Mouse (Mus musculus) CD4-positive helper T cell, adult 2 months (primary cell): ENCODE results near the gene Pde10a.

Experiments used
- DNase-seq: peaks from one replicate; pipeline ENCODE4 v3.0.0-alpha.2; 2012; ENCODE audit warnings: low read depth, missing footprints, low spot score

Pde10a gene

DNA sequence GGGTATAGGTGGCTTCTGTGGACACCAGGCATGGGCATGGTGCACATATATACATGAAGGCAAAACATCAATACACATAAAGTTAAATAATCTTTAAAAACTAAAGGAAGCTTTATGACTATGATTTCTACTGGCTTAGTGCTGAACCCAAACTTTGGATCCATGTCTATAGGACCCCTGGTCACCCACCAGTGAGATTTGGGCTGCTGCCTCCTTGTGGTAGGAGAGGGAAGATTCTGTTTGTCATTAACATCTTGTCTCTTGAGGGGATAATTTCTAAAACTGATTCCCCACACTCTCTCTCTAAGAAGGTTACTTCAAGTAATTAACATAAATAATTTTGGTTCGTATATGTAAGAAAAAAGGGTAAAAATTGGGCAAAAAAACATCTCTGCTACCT, 220.2 kb downstream of the Pde10a start:
- DNase-seq: no peak

DNA sequence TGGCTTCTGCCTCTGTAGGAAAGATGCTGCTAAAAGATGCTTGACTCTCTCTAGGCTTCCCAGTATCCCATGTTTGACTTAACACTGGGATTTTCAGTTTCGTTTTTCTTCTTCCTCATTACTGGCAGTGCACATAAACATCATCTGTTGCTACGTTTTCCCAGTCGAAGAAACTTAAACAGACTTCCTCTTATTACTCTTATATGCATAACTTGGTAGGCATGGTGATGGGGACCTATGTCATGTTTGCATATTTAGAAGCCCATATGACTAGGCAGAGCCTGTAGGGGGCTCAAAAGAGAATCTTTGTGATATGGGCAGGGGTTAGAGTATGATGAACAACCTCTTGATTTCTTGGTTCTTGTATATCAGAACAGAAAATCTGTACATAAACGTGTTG, 224.3 kb downstream of the Pde10a start:
- DNase-seq: no peak

DNA sequence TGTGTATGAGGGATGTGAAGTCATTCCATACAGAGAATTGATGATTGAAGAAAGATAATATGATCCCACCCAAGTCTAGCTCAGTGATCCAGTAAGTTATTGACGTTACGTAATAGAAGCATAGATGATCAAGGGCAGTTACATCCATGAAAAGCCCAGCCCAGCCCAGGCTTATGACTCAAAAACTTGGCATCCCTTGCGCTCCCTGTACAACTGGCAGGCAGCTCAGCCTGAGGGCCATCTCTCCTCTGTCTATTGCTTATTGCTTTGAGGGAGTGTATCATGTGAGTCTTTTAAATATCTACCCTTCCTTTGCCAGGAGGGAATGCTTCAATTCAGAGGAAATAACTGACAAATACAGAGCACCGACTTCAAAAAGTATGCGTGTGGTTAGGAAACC, 232.4 kb downstream of the Pde10a start:
- DNase-seq: no peak

DNA sequence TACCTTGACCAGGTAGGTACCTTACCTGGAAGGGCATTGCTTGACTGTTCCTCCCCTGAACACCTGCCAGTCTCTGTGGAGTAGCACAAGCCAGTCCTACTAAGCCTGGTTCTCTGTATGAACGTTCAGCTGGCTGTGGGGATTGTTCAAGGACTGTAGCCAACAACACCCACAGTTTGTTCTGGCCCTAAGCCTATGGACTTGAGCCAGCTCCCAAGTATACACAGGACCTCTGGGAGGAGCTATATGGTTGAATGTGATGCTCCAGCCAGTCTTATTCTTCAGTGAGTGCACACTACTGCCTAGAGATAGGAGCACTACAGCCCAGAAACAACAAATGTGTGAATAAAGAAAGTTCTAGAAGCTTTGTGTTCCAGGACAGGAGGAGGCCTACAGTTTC, 238.1 kb downstream of the Pde10a start:
- DNase-seq: no peak

DNA sequence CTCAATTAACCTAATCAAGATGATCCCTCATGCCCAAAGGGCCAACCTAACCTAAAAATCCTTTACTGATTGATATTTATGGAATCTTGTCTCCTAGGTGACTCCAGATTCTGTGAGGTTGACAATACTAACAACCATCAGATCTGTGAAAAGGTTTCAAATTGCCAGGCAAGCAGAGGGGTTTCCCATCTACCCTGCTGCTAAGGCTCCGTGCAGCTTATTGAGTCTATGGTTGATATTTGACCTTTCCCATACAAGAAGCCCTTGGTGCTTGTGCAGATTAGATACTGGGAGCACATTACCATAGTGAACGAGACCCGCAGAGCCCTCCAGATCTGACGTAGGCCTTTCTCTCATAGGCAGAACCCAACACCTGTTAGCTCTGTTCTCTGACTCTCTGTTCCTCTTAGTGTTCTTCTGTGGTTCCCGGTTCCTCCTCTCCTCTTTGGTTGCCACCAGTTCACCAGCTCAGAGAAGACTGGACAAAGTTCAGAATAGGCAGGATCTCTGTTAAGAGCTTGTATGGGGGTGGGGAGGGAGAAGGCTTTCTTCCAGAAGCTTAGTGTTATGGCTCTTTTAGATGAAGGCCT, 240.9 kb downstream of the Pde10a start:
- no peak for DNase-seq

DNA sequence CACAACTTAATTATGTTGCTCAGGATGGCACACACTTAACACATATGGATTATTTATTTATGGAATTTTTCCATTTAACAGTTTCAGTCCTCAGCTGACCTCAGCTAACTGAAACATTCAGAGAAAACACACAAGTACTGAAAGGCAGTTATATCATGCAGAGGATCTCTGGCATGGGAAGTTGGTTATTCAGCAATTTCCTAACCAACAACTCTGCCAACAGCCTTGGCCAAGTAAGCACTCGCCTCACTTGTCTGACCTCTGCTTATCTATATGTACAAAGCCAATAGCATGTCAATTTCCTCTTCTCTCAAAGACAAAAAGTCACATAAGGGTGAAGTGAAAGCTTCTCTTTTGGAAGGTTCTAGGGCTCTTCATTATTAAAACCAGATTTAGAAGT, 244.0 kb downstream of the Pde10a start:
- DNase-seq: no peak

DNA sequence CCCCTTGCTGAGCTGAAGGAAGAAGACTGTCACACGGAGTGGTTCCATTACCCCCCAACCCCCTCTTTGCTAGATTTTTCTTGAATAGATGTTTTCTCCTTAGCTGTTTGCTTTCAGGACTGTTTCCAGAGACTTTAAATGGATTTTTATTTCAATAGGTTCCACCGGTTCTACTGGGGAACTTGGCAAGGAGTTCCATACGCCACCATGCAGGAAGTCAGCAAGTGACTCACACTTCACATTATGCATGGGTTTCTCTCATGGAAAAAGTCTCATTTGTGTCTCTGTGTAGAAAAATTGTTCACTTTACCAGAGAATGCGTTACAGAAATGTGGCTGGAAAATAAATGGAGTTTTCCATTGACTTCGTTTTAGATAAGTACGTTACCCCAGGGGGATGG, 248.2 kb downstream of the Pde10a start:
- no peak for DNase-seq

DNA sequence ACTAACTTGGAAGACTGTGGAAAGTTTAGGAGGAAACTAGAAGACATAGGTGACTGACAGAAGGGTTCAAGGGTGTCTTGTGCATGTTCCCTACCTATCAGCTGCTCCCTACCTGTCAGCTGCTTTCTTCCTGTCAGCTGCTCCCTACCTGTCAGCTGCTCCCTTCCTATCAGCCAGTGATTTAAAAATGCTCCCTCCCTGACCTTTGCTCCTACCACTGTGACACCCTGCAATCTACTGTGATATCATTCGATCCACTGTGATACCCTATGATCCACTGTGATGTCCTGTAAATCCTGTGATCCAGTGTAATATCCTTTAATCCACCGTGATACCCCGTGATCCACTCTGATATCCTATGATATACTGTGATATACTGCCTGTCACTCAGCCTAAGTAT, 249.1 kb downstream of the Pde10a start:
- DNase-seq: no peak

DNA sequence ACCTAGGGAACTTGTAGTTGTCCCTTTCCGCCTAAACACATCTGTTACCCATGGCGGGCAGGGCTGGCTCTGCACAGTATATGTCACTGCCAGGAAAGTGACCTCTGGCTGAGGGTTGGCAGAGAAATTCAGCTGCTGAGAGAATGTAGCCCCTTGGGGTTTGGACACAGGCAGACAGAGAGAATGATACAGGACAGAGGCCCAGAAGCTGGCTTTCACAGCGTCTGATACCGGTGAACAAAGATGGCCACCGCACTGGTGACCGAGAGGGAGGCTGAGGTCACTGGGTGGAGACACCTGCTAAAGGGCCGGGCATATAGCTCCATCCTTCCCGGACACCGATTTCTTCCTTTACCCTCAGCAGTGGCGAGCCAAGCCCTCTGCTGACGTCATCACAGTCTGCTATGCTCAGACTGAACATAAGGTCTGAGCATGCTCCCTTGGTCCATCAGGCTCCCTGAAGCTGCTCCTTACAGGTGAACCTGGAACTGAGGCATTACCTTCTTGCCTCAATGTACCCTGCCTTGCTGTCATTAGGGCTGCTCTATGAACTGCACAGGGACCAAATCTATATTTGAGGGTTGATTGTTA, 250.5 kb downstream of the Pde10a start:
- no peak for DNase-seq

DNA sequence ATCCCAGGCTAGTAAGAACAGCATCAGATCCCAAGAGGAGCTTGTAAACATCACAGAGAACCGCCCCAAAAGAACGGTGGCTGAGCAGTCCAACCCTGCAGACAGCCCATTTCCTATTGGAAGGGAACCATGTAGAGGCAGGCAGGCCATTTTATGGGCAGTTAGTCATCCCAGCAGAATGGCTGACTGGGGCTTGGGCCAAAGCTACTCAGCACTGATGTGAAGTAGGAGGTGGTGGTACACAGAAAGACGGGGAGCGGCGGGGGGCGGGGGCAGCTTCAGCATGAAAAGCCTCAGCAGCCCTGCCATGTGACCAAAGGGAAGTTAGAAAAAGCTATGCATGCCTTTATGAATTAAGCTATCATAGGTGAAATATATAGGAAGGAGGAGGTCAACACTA, 252.5 kb downstream of the Pde10a start:
- no peak for DNase-seq

DNA sequence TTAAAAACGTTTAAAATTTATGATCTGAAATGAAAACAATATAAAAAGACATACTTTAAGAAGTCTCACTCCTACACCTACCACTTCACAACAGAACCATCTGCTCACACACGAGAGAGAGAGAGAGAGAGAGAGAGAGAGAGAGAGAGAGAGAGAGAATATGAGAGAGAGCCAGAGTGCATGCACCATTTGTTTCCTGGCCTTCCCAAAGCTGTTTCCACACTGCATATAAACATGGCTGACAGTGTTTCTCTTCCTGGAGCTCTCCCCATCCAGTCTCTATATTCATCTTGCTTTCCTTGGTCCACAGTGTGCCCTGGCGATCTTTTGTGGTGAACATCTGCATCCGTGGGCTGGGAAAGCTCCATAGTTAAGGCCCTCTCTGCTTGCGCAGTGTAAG, 253.7 kb downstream of the Pde10a start:
- DNase-seq: no peak

DNA sequence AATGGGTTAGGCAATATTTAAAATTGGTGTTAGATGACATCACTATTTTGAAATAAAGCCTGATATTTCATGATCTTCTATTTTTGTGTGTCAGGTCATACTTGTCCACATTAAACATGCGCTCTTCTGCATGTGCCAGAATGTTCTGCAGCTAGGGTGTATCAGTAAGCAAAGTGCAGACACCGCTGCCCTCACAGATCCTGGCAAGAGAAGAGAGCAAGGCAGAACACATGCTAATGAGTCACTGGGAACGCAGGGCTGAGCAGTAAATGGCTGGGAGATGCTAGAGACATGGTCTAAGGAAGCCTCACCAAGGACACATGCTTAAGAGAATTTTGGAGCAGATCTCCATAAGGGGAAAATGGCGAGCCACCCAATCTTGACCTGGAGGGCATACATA, 255.3 kb downstream of the Pde10a start:
- DNase-seq: no peak

DNA sequence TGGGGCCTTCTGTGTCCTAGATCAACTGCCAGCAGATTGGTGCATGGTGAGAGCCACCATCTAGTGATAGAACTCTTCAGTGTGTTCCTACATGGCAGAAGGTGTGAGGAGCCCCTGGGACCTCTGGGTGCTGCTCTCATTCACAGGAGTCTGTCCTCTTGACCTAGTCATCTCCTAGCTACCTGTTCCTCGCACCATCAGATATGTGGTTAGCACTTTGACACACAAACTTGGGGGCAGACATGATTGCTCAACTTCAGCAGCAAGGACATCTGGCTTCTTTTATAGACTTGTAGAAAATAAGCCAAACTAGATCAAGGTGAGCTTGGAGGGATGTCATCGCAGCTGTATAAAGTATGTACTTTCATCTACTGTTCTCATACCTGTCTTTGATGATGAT, 255.9 kb downstream of the Pde10a start:
- DNase-seq: no peak

DNA sequence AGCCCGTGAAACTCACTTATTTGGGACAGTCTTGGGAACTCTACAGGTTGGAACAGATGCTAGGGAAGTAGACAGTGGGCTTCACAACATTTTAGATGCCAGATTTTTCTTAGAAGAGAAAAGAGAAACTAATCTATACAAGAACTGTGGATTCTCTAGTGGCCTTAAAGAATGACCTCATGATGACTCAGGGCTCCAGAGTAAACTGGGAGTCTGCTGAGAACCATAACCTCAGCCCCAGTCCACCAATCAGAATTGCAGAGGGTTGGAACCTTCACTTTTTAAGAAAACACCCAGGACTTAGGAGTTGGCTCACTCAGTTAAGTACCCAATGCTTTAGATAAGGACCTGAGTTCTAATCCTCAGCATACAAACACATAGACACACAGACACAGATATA, 256.4 kb downstream of the Pde10a start:
- DNase-seq: no peak

DNA sequence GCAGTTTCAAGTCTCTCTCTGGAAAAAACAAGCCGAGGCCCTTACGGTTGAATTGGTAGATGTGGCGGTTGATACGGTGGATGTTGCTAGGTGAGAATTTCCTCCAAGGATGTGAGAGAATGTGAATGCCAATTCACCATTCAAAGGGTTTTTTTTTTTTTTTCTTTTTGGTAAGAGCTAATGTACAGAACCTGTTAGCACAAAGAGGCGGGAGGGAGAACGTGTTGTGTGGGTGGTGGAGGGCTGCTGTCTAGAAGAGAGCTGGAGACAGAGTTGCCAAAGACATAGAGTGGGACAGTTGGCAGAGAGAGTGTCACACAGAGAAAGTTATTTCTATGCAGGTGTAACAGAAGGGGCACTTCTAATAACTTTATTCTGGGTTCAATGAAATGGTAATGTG, 260.7 kb downstream of the Pde10a start:
- DNase-seq: no peak

DNA sequence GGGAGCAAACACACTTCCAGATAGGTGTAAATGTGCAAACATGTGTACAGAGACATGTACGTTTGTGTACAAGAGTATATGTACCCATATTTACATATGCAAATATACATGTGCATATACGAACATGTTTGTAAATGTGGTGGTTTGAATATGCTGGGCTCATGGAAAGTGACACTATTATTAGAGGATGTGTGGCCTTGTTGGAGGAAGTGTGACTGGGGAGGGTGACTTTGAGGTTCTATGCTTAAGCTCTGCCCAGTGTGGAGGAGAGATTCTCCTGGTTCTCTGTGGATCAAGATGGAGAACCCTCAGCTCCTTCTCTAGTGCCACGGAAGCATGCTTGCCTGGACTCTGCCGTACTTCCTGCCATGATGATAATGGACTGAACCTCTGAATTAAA, 261.3 kb downstream of the Pde10a start:
- DNase-seq: no peak

DNA sequence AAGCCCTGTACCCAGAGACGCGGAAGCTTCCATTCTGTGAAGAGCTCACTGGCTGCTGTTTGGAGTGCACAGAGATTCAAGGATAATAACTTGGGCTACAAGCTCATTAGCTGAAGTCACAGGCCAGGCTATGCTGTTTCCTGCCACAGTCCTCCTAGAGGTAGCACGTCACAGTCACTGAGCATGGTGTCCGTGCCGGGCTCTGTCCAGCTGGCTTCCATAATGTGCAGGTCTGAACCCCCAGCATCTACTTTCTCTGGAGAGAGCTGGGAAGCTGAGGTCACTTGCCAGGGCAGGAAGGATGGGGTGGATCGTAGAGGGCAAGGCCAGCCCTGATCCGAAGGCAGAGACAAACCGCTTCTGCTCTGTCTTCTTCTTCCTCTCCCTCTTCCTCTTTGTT, 262.6 kb downstream of the Pde10a start:
- DNase-seq: no peak

DNA sequence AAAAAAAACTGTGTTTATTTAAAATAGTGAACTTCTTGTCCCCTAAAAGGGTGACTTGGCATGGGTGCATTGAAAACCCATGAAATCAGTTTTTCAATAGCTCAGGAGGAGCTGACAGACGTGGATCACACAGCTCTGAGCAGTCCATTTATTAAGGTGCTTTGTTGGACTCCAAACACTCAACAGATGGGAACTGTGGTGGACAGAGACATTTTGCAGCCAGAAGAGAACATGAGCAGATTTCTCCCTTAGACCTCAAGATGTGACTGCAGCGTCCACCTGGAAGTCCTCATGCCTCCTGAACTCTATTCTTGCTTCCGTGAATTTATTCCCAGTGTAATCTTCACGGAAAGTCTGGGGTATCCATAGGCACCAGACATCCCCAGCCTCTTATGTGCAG, 266.4 kb downstream of the Pde10a start:
- no peak for DNase-seq

DNA sequence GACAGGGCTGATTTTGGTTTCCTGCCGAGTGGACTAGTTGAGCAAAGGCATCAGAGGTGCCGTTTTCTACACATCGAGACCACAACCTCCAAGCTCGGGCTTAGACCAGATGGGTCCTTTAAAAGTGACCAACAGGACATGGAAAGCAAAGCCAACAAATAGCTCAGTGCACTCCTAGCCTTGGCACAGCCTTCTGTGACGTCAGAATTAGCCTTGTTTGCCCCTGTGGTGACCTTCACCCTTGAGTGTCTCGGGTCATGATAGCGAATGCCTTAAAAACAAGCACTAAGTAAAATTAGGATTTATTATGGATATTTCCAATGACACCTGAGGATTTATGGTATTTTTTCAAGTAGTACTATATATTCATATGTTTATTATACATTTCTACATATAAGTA, 267.4 kb downstream of the Pde10a start:
- DNase-seq: no peak

DNA sequence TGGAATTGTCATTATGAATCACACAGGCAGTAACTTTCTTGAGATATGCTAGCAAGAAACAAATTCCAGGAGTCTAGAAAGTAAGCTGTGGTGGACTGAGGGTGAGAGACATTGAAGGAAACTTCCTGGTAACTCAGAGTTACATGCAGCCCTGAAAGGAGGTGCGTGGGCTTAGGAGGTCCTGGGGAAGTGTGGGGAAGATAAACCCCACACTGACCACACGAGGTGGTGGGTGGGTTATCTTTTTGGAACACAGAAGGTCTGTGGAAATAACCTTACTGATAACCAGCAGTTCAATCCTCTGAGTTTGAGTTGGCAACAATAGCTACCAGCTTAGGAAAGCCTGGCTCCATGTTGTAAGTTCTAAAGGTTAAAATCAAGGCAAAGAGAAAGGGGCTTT, 272.5 kb downstream of the Pde10a start:
- DNase-seq: no peak

DNA sequence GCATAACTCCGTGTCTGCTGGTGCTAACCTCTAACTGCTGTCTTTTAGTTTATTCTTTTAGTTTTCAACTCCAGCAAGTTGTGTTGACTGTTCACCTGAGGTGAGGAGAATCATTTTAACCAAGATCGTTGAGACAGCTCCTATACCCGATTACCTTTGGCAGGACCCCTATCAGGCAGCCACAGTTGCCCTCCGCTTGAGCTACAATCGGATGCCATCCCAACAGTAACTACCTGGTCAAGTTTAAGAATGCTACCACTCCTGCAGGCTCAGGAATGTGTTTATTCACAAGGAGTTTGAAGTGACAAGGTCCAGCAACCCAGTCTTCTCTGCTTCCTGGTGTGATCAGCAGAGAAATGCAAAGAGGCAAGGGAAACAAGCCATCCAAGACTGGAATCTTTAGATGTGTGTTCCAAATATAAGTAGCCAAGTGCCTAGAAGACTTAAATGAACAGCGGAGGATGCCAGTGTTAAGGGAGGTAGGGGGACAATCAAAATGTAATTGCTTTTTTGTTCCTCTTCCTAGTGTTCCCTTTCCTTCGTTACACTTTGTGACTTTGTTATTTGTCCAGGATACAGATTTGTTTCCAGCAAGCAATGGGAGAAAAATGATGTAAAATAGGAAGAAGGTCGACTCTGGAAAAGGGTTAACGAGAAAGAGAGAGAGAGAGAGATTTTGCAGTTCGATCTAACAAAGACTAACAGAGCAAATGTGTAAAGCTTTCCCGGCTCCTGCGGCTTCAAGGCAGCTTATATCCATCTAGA, 273.5 kb downstream of the Pde10a start:
- DNase-seq: no peak

DNA sequence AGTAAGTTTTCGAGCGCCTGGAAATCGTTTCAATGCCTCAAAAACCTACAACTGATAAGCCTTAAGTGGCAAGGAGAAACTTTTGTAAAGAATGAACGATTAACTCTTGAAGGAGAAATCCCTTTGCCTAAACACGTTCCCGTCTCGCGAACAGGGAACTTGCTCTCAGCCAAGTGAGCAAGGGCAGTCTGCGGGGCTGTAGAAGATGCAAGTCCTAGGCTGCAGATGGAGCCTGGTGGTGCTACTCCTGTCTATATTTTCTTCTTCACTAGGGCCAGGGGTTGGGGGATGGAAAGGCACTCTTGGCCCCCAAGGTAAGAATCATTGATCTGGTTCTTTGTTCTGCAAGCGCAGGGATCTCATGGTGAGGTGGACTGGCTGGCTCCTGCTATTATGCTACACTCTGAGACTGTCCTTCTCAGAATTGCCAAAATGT, 274.1 kb downstream of the Pde10a start:
- DNase-seq: no peak

DNA sequence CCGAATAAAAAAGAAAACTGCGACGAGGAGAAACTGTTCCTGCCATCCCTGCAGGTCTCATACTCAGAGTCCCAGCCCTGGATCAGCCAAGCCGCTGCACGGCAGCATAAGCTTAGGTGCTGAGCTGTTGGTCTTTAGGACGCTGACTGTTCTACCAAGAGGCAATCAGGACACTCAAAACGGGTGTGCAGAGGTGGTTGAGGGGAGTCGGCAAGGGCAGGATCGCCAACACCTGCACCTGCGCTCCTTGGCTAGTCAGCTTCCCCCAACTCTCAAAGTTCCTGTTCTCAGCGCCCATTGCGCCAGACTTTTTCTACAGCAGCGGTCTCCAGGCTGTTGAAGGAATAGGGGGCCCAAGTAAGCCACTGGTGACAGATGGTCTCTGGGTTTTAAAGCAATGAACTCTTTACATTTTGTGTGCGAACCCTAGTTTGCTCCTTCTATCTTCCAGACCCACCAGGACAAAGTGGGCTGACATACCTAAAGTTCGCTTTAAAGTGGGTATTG, 274.8 kb downstream of the Pde10a start:
- no peak for DNase-seq
